Mouse (Mus musculus): Measurements from ENCODE around the gene Lactb.

DNA sequence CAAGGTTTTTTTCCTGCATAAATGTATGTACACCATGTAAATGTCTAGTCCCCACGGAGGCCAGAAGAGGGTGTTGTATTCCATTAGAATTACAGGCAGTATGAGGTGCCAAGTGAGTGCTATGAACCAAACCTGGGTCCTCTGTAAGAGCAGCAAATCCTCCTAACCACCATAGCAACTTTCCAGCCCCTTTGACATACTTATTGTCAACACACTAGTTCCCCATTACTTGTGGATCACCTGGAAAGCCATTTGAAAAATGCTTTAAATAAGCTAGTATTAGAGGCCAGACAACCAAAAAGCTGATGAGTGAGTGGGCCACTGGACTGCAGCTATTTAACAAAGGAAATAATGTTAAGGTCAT, 57.4 kb downstream of the Lactb start:
- TF ChIP-seq POLR2A (IDR thresholded peaks at IDR 0.05; ENCODE audit: low read depth, low read length) (no peak), ZNF384 (IDR thresholded peaks at IDR 0.05; ENCODE audit: low read depth, low read length) (no peak; the same call in 1 of the 2 replicates), ELF1 (IDR thresholded peaks at IDR 0.05; ENCODE audit: low read depth, low read length) (no peak)

Data from CH12.LX (cell line).